Mouse (Mus musculus): ENCODE data around the gene Frmd4a. TPM values are rescaled to one million over a fixed set of nuclear protein-coding genes. Genes with fewer than 3 reads are reported as not detected.

The Frmd4a gene
- polyA plus RNA-seq, 1 experiment from 2014 or later = 59.6 TPM

GRCm38 (mm10) chr2:4386468-4386867, 369.0 kb downstream of the Frmd4a start:
- no peaks in the 10 kb centered on the region for H3K36me3 ChIP-seq
- no peak for ATAC-seq (ENCODE audit: low FRiP score)

DNA sequence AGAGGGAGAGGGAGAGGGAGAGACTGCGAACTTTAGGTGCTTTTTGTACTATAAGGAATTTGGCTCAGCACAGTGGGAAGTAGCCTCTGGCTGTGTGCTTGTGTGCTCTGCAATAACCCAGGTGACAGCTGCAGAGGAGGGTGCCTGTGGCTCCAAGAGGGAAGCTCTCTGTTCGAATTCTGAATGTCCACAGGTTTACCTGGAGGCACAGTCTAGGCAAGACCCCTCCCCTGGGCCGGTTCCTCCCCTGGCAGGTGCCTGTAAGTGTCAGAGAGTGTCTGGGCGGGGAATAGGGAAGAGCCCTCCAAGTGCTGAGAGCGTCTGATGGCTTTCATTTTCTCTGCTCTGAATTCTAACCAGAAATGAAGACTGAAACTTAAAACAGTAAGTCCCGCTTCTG, 371.8 kb downstream of the Frmd4a start:
- H3K4me3 ChIP-seq = no peak overlapping the region
- WGBS = 24% methylated on average over 6 of the region's 6 CpGs
- no peaks in the 10 kb centered on the region for H3K9me3 ChIP-seq
- no peak for ATAC-seq (ENCODE audit: low FRiP score)
- H3K36me3 ChIP-seq = no peaks in the 10 kb centered on the region
- H3K27me3 ChIP-seq = no peaks in the 10 kb centered on the region
- no peak overlapping the region for H3K27ac ChIP-seq
- H3K4me1 ChIP-seq (replicated peaks) = peaks cover 18% of the 10 kb centered on the region
- H3K4me2 ChIP-seq = no peak overlapping the region
- H3K9ac ChIP-seq = 0 out of 2 replicates have a peak overlapping the region, but pooled peaks have one; percentile 3

More at GRCm38 (mm10) chr2:4386468-4386867, 369.0 kb downstream of the Frmd4a start:
- Histone ChIP-seq H3K4me2 (no peak overlapping the region), H3K27ac (peak overlapping the region; percentile 35; the same call in 1 of the 2 replicates), H3K9me3 (no peaks in the 10 kb centered on the region), H3K4me1 (replicated peaks) (peaks cover 16% of the 10 kb centered on the region), H3K9ac (no peak overlapping the region), H3K4me3 (no peak overlapping the region), H3K27me3 (no peaks in the 10 kb centered on the region)
- 25% methylated on average over 6 of the region's 6 CpGs for WGBS

DNA sequence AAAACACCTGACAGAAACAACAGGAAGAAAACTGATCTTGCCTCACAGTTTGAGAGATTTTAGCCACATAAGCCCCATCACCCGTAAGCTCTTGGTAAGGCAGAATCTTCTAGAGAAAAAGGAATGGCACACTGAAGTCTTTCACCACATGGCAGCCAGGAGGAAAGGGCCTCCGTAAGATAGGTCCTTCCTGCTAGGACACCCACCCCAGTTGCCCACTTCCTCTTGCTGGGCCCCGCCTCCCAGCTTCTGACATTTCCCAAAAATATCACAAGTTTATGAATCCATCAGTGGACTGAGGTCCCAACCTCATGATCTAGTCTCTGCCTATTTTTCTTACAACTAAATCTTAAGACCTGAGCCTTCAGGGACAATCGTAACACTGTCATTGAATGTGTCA, 373.6 kb downstream of the Frmd4a start:
- no peaks in the 10 kb centered on the region for H3K9me3 ChIP-seq
- no peak for ATAC-seq (ENCODE audit: low FRiP score)
- WGBS = 81% methylated on average over 4 of the region's 4 CpGs
- no peaks in the 10 kb centered on the region for H3K36me3 ChIP-seq
- H3K4me3 ChIP-seq = no peak overlapping the region
- no peaks in the 10 kb centered on the region for H3K27me3 ChIP-seq
- no peak overlapping the region for H3K9ac ChIP-seq
- no peak overlapping the region for H3K27ac ChIP-seq
- no peak overlapping the region for H3K4me2 ChIP-seq
- peaks cover 18% of the 10 kb centered on the region for H3K4me1 ChIP-seq (replicated peaks)

DNA sequence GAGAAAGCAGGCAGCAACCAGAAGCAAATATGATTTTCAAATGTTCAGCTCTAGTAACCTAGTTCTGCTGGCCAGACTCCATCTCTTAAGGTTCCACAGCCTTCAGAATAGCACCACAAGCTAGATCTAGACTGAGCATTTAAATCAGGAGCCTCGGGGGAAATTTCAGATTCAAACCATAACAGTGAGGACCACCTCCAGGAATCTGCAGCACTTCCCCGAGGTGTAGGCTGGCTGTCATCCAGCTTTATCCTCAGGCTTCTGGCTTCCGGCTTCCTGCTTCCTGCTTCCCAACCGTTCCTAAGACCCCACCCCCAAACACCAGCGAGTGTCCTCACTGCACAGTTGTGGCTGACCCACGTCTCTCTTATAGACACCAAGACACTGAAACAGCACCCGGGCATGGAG, 374.2 kb downstream of the Frmd4a start:
- H3K36me3 ChIP-seq = no peaks in the 10 kb centered on the region
- no peak overlapping the region for H3K9ac ChIP-seq
- WGBS = 44% methylated on average over 7 of the region's 7 CpGs
- no peaks in the 10 kb centered on the region for H3K9me3 ChIP-seq
- H3K4me2 ChIP-seq = no peak overlapping the region
- H3K27ac ChIP-seq = peak overlapping the region; percentile 48; the same call in 1 of the 2 replicates
- no peak for ATAC-seq (ENCODE audit: low FRiP score)
- no peaks in the 10 kb centered on the region for H3K27me3 ChIP-seq
- no peak overlapping the region for H3K4me3 ChIP-seq
- H3K4me1 ChIP-seq (replicated peaks) = peaks cover 15% of the 10 kb centered on the region

DNA sequence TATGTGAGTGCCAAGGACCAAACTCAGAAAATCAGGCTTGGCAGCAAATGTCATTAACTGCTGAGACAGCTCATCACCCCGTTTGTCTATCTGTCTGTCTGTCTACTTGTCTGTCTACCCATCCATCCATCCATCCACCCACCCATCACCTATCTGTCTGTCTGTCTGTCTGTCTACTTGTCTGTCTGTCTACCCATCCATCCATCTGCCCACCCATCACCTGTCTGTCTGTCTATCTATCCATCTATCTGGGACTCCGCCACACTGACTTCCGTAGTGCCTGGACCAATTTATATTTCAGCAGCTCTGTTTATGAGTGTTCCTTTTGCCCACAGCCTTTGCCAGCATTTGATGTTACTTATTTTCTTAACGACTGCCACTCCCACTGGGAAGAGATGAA, 375.5 kb downstream of the Frmd4a start:
- peaks cover 15% of the 10 kb centered on the region for H3K4me1 ChIP-seq (replicated peaks)
- no peaks in the 10 kb centered on the region for H3K36me3 ChIP-seq
- H3K27me3 ChIP-seq = no peaks in the 10 kb centered on the region
- no peak overlapping the region for H3K4me2 ChIP-seq
- H3K4me3 ChIP-seq = no peak overlapping the region
- no peak overlapping the region for H3K9ac ChIP-seq
- 93% methylated on average over 4 of the region's 4 CpGs for WGBS
- H3K9me3 ChIP-seq = no peaks in the 10 kb centered on the region
- ATAC-seq (ENCODE audit: low FRiP score) = no peak
- H3K27ac ChIP-seq = no peak overlapping the region

DNA sequence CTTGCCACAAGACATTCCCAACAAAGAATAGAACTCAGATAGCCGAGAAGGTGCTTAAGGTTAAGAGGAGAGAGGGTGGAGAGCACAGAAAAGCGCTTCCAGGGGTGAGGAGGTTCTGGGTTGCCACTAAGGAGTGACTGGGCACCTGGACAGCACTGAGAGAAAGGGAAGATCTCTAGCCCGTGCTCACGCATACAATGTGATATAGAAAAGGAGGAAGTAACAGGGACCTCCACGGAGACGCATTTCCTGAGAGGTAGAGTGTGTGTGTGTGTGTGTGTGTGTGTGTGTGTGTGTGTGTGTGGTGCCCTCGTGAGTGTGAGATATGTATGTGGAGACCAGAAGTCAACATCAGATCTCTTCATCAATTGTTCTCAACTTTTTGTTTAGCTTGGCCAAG, 377.1 kb downstream of the Frmd4a start:
- H3K36me3 ChIP-seq = no peaks in the 10 kb centered on the region
- 93% methylated on average over 7 of the region's 7 CpGs for WGBS
- H3K27me3 ChIP-seq = no peaks in the 10 kb centered on the region
- H3K4me1 ChIP-seq (replicated peaks) = peaks cover 10% of the 10 kb centered on the region
- H3K4me2 ChIP-seq = no peak overlapping the region
- no peaks in the 10 kb centered on the region for H3K9me3 ChIP-seq
- no peak overlapping the region for H3K27ac ChIP-seq
- no peak for ATAC-seq (ENCODE audit: low FRiP score)
- H3K9ac ChIP-seq = no peak overlapping the region
- no peak overlapping the region for H3K4me3 ChIP-seq

DNA sequence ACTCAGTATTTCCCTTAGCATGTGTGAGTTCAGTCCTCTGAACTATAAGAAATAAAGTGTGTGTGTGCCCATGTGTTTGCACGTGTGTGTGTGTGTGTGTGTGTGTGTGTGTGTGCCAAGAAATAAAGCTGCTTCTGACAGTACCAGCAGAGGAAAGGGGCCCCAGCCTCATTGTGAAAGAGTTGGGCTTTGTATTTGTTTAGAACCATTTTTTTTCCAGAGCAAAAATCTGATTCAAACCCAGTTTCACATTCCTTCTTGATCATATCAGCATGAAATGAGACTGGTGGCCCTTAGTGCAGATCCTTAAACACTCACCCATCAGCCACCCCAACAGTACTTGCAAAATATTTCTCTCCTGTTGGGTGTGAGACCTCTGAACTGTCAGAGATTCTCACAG, 382.2 kb downstream of the Frmd4a start:
- Histone ChIP-seq H3K4me3 (no peak overlapping the region), H3K27me3 (no peaks in the 10 kb centered on the region), H3K4me1 (replicated peaks) (peaks cover 37% of the 10 kb centered on the region), H3K36me3 (no peaks in the 10 kb centered on the region), H3K9me3 (no peaks in the 10 kb centered on the region), H3K9ac (no peak overlapping the region), H3K4me2 (no peak overlapping the region), H3K27ac (peak overlapping the region; percentile 100)
- WGBS = 59% methylated on average over 1 of the region's 1 CpGs
- ATAC-seq (ENCODE audit: low FRiP score) = no peak

- H3K9me3 ChIP-seq = no peaks in the 10 kb centered on the region
- H3K4me2 ChIP-seq = peak overlapping the region; percentile 67
- H3K27me3 ChIP-seq = no peaks in the 10 kb centered on the region
- H3K4me1 ChIP-seq (replicated peaks) = peaks cover 50% of the 10 kb centered on the region
- ATAC-seq (ENCODE audit: low FRiP score) = peak; percentile 66
- peak overlapping the region; percentile 76 for H3K4me3 ChIP-seq
- under 1% methylated on average over 63 of the region's 74 CpGs for WGBS
- no peaks in the 10 kb centered on the region for H3K36me3 ChIP-seq
- peak overlapping the region; percentile 100 for H3K27ac ChIP-seq
- H3K9ac ChIP-seq = peak overlapping the region; percentile 95
Observed at GRCm38 (mm10) chr2:4400771-4401596, 383.5 kb downstream of the Frmd4a start.

DNA sequence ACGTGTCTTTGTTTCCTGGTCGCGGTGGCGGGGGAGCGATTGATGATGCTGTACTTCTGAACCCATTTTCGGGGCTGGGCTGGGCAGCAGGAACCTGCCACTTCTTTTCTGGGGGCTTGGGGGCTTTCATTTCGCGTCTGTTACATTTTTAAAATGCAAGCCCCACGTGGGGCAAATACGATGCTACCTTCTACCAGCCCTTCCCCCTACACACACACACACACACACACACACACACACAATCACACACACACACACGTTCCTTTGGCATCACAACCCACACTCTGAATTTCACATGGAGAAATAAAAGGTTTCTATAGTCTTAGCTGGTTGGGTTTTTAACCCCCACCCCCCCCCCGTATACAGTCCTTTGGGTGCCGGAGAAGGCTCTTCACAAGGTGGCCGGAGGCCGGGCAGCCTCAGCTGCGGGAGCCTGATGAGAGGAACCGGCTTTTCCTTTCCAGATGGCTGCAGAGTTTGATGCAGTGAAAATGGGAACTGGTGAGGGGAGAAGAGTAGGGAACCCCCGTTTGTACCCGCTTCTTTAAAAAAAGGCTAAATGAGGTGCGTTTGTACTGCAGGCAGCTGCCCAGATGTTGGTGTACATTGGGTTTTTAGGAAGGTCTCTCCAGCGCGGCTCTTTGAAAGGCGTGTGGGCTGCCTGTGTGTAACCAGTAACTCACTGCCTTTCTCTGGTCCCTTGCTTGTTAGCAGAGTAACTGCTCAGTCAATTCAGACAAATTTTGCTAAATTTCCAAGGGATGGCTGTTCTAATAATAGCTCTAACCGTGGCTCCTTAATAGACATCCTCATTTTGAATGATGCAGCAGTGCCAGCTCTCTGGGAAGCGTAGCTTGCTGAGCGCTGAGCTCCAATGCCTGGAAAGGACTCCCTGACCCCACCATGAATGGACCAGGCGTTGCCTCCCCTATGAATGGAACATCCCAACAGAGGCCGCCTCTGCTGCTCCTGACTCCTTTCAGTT, 384.4 kb downstream of the Frmd4a start:
- H3K4me2 ChIP-seq = peak overlapping the region; percentile 67
- peak overlapping the region; percentile 100 for H3K27ac ChIP-seq
- H3K9me3 ChIP-seq = no peaks in the 10 kb centered on the region
- WGBS = under 1% methylated on average over 28 of the region's 28 CpGs
- peaks cover 59% of the 10 kb centered on the region for H3K4me1 ChIP-seq (replicated peaks)
- H3K4me3 ChIP-seq = peak overlapping the region; percentile 76
- no peaks in the 10 kb centered on the region for H3K36me3 ChIP-seq
- peak; percentile 75 for ATAC-seq (ENCODE audit: low FRiP score)
- no peaks in the 10 kb centered on the region for H3K27me3 ChIP-seq
- H3K9ac ChIP-seq = peak overlapping the region; percentile 95

- Histone ChIP-seq H3K4me1 (replicated peaks) (peaks cover 93% of the 10 kb centered on the region), H3K27me3 (no peaks in the 10 kb centered on the region), H3K27ac (peak overlapping the region; percentile 36), H3K9ac (no peak overlapping the region), H3K4me2 (peak overlapping the region; percentile 7; the same call in 1 of the 2 replicates), H3K4me3 (no peak overlapping the region), H3K9me3 (no peaks in the 10 kb centered on the region), H3K36me3 (no peaks in the 10 kb centered on the region)
- 0 out of 2 replicates have a peak, but pooled peaks have one; percentile 18 for ATAC-seq (ENCODE audit: low FRiP score)
- WGBS = 41% methylated on average over 5 of the region's 5 CpGs
Observed at GRCm38 (mm10) chr2:4406977-4407376, 389.5 kb downstream of the Frmd4a start.

DNA sequence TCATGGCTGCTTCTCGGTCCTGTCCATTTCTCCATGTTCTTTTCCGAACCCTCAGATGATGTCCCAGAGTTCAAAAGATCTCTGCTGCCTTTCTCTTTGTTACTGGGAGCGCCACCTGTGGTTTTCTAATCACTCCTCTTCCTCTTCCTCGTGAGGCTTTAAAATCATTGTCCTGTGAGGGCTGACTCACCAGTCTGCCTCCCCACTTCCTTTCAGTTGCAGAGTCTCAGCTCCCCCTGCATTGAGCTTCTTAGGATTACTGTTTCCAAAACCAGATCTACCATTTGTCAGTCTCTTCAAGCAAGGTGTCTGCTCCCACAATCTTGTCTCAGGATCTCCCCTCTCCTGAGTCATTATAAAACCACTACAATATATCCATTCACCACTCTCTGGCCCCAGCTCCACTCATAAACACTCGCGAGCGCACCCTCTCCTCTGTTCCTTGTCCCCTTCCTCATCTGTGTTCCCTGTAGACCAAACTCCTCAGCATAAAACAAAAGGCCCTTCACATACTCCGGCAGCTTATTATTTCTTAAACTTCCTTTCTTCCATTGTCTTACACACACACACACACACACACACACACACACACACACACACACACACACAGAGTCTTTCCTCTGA, 392.4 kb downstream of the Frmd4a start:
- Histone ChIP-seq H3K9me3 (no peaks in the 10 kb centered on the region), H3K9ac (no peak overlapping the region), H3K4me1 (replicated peaks) (peaks cover 89% of the 10 kb centered on the region), H3K4me3 (no peak overlapping the region), H3K27me3 (no peaks in the 10 kb centered on the region), H3K36me3 (no peaks in the 10 kb centered on the region), H3K4me2 (no peak overlapping the region), H3K27ac (0 out of 2 replicates have a peak overlapping the region, but pooled peaks have one; percentile 25)
- WGBS = 64% methylated on average over 8 of the region's 8 CpGs
- no peak for ATAC-seq (ENCODE audit: low FRiP score)

All from hindbrain, embryonic 13.5 days (tissue).